Mouse (Mus musculus) cerebellum, postnatal 14 days (tissue): ENCODE results near the gene Msl1.
"Not testable (repeated sequence)": the region's sequence is repeated elsewhere in the genome, so short reads cannot be mapped to it uniquely, and the experiment has no call there.

ENCODE experiments used
- DNase-seq, 2 experiments: peaks; one replicate each; pipeline ENCODE4 v3.0.0; 2021; ENCODE audit warnings: mixed read lengths in 2 of 2

The Msl1 gene

DNA sequence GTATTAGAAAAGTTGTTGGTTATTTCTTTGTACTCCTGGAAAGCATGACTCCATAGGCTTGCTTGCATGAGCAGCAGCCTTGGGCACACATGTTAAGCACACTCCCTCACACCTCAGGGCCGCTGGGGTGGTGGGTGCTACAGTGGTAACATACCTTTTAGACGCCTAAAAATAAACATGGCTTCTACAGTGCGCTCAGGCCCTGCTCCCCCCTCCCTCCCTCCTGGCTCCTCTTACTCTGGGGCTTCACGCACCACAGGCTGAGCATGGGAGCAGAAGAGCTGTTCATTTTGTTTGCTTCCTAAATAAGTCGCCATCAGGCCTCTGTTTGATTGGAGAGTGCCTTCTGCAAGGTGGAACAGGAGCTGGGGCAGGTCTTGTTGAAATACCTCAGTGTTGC lies 2.0 kb downstream of the Msl1 start:
- DNase-seq = peak in 1 of 2 experiments; percentile 54

DNA sequence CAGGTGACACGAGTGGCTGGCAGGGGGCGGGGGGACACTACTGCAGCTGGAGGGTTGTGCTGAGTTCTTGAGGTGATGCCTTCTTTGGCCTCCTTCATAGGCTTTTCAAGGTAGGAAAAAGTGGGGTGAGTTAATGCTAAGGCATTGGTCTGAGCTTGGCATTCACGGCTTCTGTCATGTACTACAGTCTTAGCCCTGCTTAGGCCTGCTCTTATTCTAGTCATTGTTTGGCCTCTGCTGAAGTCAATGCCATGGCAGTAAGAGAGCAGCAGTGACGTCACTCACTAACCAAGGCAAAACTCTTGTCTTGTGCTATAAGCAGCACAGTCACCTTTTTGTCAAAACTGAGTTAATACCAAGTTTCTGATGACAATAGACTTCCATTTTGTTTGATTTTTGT lies 2.6 kb downstream of the Msl1 start:
- DNase-seq = no peak

DNA sequence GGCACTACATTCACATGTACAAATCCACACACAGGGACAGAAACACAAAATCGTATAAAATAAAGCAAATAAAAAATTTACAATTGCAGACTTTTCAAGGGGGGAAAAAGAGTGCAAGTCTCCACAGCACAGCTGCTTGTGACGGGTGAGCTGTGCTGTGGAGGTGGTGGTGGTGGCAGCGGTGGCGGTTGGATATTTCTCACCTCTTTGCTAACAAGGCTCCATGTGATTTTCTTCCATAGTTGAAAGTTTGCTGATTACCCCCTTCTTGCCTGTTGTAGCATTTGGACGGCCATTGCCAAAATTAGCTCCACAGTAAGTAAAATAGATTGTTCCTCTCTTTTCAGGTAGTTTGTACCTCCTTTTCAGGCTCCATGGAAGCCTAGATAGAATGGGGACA lies 9.3 kb downstream of the Msl1 start, which contains the start of gene Casc3:
Casc3 (plus strand) TSS at position 301 of the 400 bp plus-strand sequence.
- no peak for DNase-seq

DNA sequence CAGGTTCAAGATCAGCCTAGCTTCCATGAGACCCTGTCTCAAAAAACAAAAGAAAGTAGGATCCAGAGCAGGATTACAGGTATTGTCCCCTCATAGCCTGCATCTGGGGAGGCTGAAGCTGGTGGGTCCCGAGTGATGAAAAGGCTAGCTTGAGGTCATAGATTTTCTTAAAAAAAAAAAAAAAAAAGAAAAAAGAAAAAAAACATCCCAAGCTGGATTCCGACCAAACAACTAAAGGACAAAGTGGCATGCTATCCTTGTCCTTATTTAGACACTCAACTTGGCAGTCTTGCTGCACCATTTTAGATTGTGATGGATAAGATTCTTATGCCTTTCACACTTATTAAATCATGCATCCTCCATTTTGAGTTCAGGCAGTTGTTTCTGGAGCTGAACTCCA lies 13.1 kb downstream of the Msl1 start:
- no peak for DNase-seq

DNA sequence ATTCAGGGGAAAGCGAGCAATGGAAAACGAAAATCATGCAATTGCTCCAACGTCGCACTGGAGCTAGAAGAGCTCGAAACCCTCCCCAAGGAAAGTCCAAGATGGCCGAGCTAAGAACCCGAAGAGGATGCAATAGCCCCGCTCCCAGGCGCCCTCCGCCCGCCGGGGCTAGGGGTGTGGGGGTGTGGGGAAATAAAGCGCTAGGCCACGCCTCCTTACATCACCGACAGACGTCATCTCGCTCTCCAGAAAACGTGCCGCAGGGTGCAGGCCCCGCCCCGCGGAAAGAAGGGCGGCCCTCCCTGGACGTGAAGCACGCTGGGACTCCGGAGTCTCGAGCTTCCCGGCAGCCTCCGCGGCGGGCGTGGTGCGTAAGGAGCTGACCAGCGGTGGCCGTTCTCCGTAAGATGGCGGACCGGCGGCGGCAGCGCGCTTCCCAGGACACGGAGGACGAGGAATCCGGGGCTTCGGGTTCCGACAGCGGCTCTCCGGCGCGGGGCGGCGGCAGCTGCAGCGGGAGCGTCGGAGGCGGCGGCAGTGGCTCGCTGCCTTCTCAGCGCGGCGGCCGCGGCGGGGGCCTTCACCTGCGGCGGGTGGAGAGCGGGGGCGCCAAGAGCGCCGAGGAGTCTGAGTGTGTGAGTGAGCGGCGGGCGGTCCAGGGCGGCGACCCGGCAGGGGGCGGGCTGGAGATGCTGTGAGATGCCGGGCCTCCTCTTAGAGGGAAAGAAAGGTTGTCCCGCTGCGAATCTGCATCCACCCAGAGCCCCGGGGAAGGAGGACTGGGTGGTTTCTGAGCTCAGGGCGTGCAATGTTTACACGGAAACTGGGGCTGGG lies 14.4 kb downstream of the Msl1 start:
- DNase-seq = peak; percentile 99

DNA sequence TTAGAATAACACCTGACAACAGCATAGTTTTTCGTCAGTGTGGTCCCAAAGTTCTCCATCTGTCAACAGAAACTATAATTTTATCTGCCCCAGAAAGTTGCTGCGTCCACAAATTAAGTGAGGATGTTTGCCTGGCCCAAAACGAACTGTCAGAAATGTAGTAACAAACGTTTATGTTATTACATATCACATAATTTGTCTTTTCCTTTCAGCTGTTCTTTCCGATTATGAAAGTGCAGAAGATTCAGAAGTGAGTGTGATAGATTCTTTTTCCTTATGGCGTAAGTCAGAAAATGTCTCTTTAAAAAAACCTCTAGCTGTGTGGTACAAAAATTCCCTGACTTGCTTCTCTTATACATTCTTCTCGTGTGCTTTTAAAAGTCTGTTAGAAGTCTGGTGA lies 15.4 kb downstream of the Msl1 start:
- no peak for DNase-seq

DNA sequence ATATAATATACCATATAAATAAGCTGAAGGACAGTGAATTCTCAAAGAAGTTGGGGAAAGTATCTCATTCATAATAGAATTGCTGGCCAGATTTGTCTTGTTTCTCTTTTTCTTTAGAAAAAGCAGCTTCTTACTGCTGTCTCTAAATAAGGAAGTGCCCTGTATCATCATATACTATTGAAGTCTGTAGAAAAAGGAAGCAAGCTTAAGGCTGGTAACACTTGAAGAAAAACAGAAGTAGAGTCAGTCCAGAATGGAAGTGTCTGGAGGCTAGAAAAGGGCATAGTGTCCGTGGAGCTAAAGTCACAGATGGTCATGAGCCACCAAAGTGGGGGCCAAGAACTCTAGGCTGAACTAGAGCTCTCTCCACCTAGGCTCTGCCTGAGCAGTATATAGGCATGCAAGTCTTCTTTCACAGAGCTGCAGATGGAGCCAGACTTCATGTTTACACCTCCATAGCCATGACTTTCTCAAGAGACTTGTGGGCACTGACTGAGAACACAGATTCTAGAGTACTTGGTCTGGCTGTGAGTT lies 21.5 kb downstream of the Msl1 start:
- no peak for DNase-seq

DNA sequence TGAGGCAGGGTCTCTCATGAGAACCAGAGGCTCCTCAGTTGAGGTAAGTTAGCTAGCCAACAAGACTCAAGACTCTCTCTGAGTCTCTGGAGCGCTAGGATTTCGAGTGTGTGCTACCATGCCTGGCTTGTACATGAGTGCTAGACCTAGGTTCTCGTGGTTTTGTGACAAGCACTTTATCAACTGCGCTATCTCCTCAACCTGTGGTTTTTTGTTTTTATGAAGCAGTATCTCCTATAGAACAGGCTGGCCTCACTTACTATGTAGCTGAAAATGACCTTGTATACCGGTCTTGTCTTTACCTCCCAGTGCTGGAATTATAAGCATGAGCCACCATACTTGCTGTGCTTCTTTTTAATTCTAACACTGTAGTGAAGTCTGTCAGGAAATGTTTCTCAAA lies 25.7 kb downstream of the Msl1 start:
- no peak for DNase-seq

DNA sequence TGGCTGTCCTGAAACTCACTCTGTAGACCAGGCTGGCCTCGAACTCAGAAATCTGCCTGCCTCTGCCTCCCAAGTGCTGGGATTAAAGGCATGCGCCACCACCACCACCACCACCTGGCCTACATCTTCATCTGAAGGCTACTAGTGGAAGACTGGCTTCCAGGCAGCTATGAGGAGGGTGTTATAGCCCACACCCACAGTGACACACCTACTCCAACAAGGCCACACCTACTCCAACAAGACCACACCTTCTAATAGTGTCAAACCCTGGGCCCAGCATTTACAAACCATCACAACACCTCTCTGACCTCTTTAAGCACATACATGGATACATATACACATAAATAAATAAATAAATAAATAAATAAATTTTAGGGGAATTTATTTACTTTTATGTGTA lies 30.8 kb downstream of the Msl1 start:
- DNase-seq = not testable (repeated sequence)

DNA sequence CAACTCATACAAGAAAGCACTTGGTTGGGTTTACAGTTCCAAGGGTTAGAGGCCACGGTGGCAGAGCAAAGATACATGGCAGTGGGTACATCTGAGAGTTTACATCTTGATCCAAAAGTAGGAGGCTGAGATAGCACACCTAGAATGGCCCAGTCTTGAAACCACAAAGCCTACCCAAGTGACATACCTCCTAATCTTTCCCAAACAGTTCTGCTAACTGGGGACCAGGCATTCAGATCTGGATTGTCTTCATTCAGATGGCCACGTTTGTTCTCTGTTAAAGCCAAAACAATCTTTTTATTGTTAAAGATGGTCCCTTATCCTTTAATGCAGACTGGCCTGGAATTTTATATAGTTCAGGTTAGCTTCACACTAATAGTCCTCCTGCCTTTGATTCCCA lies 32.6 kb downstream of the Msl1 start:
- no peak for DNase-seq

DNA sequence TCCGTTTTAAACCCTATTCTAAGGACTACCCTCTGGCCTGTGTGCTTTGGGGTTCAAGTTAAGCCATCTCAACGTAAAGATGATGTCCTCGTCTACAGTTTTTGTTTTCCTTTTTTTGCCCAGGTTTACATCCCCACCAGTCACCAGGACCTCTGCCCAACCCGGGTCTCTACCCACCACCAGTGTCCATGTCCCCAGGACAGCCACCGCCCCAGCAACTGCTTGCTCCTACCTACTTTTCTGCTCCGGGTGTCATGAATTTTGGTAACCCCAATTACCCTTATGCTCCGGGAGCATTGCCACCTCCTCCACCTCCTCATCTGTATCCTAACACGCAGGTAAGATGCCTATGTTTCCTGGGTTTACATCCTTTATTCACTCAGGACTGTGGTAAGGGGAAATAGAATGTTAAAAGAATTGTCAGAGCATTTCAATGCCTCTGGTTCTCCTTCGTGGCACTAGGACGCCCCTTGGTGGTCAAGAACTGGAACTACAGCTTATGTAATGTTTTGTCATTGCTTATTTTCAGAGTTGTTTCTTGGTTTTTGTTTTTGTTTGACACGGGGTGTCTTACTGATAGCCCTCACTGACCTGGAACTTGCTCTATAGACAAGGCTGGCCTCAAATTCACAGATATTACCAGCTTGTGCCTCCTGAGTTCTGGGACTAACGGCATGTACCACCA lies 33.9 kb downstream of the Msl1 start:
- DNase-seq = peak; percentile 56 to 71

DNA sequence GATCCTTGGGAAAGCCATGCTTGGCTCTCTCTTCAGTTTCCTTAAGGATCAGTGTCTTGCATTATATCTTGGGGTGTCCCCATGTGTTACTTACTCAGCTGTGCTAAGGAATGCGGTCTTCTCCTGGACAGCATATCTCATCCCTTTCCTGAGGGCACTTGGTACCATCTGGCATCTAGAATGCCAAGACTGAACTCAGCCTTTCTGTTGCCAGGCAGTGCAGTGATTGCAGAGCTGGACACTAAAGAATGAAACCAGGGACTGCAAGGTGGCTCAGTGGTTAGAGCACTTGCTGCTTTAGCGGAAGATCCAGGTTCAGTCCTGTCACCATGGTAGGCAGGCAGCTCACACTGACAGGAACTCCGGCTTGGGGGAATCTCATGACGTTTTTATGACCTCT lies 34.6 kb downstream of the Msl1 start:
- no peak for DNase-seq

DNA sequence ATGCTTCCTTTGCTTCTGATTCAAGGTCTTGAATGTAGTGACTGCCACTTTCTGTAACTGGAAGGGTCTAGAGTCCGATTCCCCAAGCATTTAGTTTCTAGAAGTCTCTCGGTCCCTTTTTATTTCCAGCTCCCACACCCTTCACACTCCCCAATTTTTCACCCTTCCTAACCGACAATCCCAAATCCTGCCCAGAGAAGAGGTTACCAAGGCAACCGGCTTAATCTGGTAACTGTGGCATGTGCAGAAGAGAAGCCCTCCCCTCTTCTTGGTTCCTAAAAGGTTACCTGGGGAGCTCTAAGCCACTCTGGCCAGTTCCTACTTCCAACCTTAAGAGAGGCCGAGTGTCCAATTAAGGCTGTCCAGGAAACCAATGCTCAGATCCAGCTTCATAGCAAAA lies 40.0 kb downstream of the Msl1 start:
- DNase-seq = no peak

DNA sequence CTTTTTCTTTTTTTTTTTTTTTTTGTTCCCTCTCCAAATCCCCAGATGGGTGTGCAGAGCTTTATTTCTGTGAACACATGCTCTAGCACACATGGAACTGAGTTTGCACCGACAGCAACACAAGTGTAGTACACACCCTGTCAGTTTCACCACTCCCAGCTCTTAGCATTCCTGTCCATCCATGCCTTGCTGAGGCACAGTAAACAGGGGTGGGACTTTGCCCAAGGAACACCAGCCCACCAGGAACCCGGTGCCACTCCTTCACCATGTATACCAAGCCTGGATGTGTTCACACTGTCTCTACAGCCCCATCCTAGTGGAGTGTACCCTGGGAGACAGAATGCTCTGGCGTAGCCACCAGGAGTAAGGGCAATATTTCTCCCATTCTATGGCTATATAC lies 40.4 kb downstream of the Msl1 start:
- no peak for DNase-seq

DNA sequence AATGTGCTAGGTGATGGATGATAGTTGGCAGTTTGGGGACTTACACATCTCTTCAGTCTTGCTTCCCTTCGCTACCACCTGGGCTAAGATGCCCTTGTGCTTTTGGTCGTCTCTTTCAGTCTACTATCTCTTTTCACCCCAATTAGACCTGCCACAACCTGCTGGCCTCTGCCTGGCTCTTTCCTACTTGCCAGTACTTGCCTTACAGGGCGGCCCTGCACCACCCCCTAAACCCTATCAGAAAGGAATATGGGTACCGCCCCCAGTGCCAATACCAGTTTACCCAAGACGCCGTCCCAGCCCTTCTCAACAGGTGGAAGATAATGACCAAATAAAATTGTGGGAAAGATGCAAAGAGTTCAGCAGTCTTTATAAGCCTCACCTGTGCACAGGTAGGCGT lies 40.8 kb downstream of the Msl1 start:
- no peak for DNase-seq

DNA sequence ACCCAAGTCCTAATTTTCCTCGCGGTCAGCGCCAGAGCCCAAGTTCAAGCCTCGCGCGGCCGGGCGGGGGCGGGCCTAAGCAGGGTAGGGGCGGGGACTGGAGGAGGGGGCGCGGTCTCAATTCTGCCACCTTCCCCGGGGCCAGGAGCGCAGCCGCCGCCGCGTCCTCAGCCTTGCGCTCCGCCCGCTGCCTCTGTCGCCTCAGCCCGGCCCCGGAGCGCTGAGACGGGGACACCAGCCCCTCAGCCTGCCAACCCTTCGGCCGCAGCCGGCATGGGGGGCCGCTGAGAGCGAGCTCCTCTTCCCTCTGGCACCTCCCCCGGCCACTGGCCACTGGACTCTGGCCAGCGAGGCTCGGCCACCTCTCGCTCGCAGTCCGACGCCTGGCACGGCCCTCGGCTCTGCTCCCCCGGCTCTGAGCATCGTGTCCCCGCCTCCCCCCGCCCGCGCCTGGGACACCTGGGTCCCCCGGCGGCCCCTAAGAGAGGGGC lies 41.4 kb downstream of the Msl1 start, which contains the start of gene Rapgefl1:
Rapgefl1 (plus strand) TSS at position 135 of the 491 bp plus-strand sequence.
- peak; percentile 90 to 91 for DNase-seq

DNA sequence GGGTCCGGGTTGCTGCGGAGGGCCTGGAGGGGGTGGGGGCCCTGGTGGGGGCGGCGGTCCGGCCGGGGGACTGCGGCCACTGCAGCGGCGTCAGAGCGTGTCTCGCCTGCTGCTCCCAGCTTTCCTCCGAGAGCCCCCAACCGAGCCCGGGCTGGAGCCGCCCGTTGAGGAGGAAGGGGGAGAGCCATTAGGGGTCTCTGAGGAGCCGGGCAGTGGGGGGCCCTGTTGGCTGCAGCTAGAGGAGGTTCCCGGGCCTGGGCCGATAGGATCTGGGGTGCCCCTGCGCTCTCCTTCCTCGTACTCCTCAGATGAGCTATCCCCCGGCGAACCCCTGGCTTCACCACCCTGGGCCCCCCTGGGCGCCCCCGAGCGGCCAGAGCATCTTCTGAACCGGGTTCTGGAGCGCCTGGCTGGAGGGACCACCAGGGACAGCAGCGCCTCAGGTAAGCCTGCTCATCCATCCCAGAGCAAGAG lies 42.0 kb downstream of the Msl1 start:
- DNase-seq = peak in 1 of 2 experiments; percentile 53

DNA sequence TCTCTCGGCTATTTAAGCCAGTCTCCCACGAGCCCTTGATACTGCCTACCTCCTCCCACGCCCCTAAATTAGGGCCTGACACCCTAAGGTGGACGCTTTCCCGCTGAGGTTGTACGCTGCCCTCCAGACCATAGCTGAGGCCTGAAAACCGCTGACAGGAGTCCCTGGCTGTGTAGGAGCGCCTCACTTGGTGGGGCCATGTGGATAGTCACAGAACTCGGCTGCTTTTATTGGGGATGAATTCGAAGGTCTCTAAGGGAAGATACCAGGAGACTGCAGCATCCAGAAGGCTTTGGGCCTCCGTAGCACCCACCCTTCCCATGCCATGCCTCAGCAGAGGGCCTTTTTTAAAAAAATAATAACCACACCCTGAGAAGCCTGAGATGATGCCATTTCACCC lies 42.6 kb downstream of the Msl1 start:
- no peak for DNase-seq

DNA sequence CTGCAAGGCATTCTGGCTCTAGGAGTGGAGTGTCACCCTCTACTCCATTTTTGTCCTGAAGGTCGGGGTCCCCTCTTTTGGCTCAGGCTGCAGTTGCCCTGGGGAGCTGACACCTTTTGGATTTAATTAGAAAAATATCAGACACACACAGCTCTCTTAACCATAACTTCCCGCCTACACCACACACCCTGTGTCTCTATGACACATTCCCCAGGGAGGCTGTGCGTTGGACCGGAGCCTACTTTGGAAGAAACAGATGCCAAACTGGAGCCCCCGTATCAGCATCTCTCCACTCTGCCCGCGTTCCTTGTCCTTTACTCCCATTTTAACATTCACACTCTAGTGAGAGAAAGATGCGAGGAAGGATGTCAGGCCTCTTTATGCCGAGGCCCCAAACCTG lies 43.2 kb downstream of the Msl1 start:
- peak; percentile 40 to 50 for DNase-seq

DNA sequence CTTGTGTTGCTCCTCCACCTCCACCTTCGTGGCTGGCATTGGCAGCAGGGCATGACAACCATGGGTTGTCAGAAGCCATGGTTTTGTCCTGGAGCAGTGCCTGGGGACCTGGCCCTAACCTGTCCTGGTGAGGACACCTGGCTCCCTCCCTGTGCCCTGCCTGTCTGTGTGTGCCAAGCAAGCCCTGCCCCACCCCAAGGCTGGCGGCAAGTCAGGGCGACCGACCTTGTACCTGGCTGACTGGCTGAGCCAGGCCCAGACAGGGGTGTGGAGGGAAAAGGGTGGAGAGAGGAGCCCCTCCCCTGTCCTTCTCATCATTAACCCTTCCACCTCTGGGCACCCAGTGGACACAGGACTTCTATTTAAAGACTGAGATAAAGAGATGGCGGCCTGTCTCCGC lies 44.1 kb downstream of the Msl1 start:
- DNase-seq = no peak

DNA sequence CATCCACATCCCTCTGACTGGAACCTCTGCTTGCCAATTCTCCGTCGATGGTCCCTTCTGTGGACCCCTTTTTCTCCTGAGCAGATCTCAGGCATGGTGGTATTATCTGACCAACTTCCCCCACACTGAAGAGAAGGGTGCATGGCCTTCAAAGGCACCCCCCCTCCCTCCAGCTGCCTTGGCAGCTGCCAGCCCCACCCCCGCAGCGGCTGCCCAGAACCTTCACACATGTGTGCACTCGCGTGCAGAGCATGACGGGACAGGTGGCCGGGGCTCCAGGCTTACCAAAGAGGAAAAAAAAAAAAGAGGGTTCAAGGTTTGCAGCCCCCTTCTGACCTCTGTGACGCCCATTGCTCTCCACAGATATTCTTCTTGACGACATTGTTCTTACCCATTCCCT lies 44.6 kb downstream of the Msl1 start:
- no peak for DNase-seq

DNA sequence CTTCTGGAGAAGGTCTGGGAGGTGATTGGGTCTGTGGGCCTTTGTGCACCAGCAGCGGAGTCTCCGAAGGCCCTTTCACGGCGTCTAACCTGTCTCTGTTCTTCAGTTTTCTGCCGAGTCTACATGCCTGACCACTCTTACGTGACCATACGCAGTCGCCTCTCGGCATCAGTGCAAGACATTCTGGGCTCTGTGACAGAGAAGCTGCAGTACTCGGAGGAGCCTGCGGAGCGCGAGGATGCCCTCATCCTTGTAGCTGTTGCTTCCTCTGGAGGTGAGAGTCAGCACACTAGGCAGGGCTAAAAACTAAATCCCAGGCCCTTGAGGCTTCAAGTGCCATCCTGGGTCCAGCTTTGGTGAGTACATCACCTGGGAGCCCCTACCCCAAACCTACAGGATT lies 50.7 kb downstream of the Msl1 start:
- DNase-seq = peak; percentile 78 to 83

DNA sequence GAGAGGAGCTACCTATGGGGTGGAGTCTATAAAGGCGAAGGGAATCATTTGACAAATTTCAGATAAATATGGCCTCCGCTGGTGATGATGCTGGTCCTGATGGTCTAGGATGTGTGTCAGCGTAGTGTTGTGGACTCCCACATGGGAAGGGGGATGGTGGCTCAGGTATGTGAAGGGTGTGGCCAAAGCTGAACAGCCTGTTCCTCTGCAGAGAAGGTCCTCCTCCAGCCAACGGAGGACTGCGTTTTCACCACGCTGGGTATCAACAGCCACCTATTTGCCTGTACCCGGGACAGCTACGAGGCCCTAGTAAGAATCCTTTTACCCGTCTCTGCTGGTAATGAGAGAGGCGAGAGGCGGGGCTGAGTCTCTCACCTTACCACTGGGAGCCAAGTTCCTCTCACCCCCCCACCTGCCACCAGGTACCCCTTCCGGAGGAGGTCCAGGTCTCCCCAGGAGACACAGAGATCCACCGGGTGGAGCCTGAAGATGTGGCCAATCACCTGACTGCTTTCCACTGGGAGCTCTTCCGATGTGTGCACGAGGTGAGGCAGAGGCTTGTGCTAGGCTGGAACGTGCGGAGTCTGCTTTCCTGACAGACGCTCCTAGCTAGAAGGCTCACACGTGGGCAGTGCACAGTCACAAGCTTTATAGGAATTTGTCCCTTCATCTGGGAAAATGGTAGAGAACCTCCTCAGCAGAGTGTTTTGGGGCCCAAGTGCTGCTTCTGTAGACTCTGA lies 51.7 kb downstream of the Msl1 start:
- DNase-seq = no peak
